Mouse (Mus musculus): ENCODE results near the gene Trappc5. TPM values are rescaled to one million over a fixed set of nuclear protein-coding genes. Genes with fewer than 3 reads are reported as not detected.

Trappc5 gene
- total and polyA plus RNA-seq, 3 experiments: 15.5 to 22.3 (median 20.2) TPM

DNA sequence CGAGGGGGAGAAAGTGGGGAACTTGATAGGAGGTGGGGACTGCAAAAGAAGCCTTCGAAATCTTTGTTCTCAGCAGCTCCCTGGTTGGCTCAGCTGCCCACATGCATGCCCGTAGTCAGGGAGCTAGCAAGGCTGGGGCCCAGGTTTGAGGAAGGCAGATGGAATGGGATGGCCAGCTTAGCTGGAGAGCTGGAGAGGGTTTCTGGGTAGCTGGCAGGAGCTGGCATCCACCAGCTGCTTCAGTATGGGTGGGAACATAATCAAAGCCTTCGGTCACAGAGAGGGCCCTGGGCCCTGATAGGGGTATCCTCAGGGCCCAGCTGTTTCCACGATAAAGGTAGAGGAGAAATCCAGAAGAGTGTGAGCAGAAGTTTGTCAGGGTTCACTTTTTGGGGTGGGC is 6.3 kb downstream of the Trappc5 start:
- Histone ChIP-seq H3K9me3 (replicated peaks) (no peaks in the 10 kb centered on the region), H3K27me3 (ENCODE audit: insufficient read depth, low read length) (no peaks in the 10 kb centered on the region), H3K4me3 (ENCODE audit: low read depth, low read length) (no peak overlapping the region), H3K4me1 (ENCODE audit: insufficient read depth, low read depth, low read length) (peaks cover 24% of the 10 kb centered on the region), H3K36me3 (replicated peaks) (peaks cover 56% of the 10 kb centered on the region)
- DNase-seq (ENCODE audit: low spot score) (no peak), ATAC-seq (ENCODE audit: extremely low read depth, insufficient number of reproducible peaks, low FRiP score, poor library complexity, severe bottlenecking) (no peak)
- TF ChIP-seq GATA1 (IDR thresholded peaks at IDR 0.05; ENCODE audit: borderline replicate concordance, low read length): no peak
- TF ChIP-seq POLR2AphosphoS5 (IDR thresholded peaks at IDR 0.05; ENCODE audit: insufficient replicate concordance, low read depth, low read length): no peak
- TF ChIP-seq GATA2 (IDR thresholded peaks at IDR 0.05; ENCODE audit: borderline replicate concordance, low read depth, low read length): no peak
- TF ChIP-seq CTCF (IDR thresholded peaks at IDR 0.05; ENCODE audit: low read depth, low read length): no peak
- no peak for TF ChIP-seq TAL1 (conservative IDR thresholded peaks at IDR 0.05; ENCODE audit: low read depth, low read length)

DNA sequence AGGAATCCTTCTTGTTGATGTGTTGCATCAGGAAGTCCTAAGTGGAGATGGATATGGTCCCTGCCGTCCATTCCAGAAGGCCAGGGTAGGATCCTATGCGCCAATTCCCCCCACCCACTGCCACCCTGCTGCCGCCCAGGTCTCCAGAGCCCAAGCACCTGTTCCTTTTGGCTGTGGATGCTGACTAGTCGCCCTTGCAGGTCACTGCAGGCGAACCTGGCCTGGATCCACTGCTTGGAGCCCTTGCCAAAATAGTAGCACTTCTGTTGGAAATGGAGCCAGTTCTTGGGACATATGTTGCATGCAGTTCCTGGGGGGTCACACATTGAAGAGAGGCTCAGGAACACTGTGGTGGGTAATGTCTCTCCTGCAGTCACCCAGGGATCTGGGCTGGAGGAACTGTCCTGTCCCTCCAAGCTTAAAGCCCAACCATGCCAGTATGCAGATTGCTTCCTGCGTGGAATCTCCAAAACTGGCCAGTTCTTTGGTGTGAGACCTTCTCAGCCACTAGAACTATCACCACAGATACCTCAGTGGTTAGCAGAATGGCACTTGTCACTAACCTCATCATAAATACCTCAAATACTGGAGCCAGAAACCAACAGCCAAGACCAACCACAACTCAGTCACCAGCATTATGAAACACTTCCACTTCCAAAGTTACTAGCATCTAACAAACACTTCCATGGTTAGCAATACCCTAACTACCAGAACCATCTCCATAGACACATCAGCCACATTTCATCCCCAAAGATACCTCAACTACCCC is 7.5 kb downstream of the Trappc5 start:
- ATAC-seq (ENCODE audit: extremely low read depth, insufficient number of reproducible peaks, low FRiP score, poor library complexity, severe bottlenecking) (no peak), DNase-seq (ENCODE audit: low spot score) (no peak)
- no peak overlapping the region for H3K4me3 ChIP-seq (ENCODE audit: low read depth, low read length)
- peaks cover 17% of the 10 kb centered on the region for H3K4me1 ChIP-seq (ENCODE audit: insufficient read depth, low read depth, low read length)
- H3K36me3 ChIP-seq (replicated peaks): peaks cover 51% of the 10 kb centered on the region
- H3K9me3 ChIP-seq (replicated peaks): no peaks in the 10 kb centered on the region
- no peak for TF ChIP-seq GATA2 (IDR thresholded peaks at IDR 0.05; ENCODE audit: borderline replicate concordance, low read depth, low read length)
- TF ChIP-seq CTCF (IDR thresholded peaks at IDR 0.05; ENCODE audit: low read depth, low read length): no peak
- TF ChIP-seq GATA1 (IDR thresholded peaks at IDR 0.05; ENCODE audit: borderline replicate concordance, low read length): no peak
- TF ChIP-seq POLR2AphosphoS5 (IDR thresholded peaks at IDR 0.05; ENCODE audit: insufficient replicate concordance, low read depth, low read length): no peak
- no peak for TF ChIP-seq TAL1 (conservative IDR thresholded peaks at IDR 0.05; ENCODE audit: low read depth, low read length)
- H3K27me3 ChIP-seq (ENCODE audit: insufficient read depth, low read length): peaks cover 4% of the 10 kb centered on the region; the same call in 1 of the 2 replicates

DNA sequence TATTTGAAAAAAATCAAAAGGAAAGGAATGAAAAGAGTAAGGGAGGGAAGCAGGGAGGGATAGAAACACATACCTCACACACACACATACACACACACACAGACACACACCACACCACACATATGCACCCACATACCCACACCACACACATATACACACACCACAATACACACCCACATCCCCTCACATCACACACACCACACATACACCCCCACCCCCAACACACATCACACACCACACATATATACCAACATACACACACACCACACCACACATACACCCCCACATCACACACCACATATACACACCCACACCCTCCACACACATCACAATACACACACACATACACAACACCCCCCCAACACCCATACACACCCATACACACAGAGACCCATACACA is 8.4 kb downstream of the Trappc5 start:
- no peak overlapping the region for H3K4me3 ChIP-seq (ENCODE audit: low read depth, low read length)
- peaks cover 7% of the 10 kb centered on the region for H3K4me1 ChIP-seq (ENCODE audit: insufficient read depth, low read depth, low read length)
- H3K36me3 ChIP-seq (replicated peaks): peaks cover 42% of the 10 kb centered on the region
- ATAC-seq (ENCODE audit: extremely low read depth, insufficient number of reproducible peaks, low FRiP score, poor library complexity, severe bottlenecking): no peak
- no peak for DNase-seq (ENCODE audit: low spot score)
- no peaks in the 10 kb centered on the region for H3K9me3 ChIP-seq (replicated peaks)
- TF ChIP-seq GATA1 (IDR thresholded peaks at IDR 0.05; ENCODE audit: borderline replicate concordance, low read length) (no peak), TAL1 (conservative IDR thresholded peaks at IDR 0.05; ENCODE audit: low read depth, low read length) (no peak), POLR2AphosphoS5 (IDR thresholded peaks at IDR 0.05; ENCODE audit: insufficient replicate concordance, low read depth, low read length) (no peak), GATA2 (IDR thresholded peaks at IDR 0.05; ENCODE audit: borderline replicate concordance, low read depth, low read length) (no peak), CTCF (IDR thresholded peaks at IDR 0.05; ENCODE audit: low read depth, low read length) (no peak)
- peaks cover 4% of the 10 kb centered on the region; the same call in 1 of the 2 replicates for H3K27me3 ChIP-seq (ENCODE audit: insufficient read depth, low read length)

DNA sequence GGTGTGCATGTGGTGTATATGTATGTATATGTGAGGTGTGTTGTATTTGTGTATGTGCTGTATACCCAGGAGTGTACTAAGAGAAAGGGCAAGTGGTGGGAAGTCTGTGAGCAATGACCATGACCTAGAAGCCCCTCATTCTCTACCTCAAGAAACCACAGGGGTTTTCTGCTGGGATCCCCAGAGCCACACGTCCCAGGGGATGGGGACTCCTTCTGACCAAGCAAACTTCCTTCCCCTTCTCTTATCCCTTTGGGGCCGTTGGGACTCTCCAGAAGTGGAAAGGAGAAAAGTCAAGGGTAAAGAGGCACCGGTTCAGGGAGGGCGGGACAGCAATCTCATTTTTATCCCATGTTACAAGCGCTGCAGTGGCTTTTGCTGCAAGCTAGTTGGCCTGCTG is 9.3 kb downstream of the Trappc5 start:
- no peaks in the 10 kb centered on the region for H3K4me1 ChIP-seq (ENCODE audit: insufficient read depth, low read depth, low read length)
- H3K27me3 ChIP-seq (ENCODE audit: insufficient read depth, low read length): peaks cover 8% of the 10 kb centered on the region; the same call in 1 of the 2 replicates
- DNase-seq (ENCODE audit: low spot score) (no peak), ATAC-seq (ENCODE audit: extremely low read depth, insufficient number of reproducible peaks, low FRiP score, poor library complexity, severe bottlenecking) (no peak)
- no peaks in the 10 kb centered on the region for H3K9me3 ChIP-seq (replicated peaks)
- peaks cover 33% of the 10 kb centered on the region for H3K36me3 ChIP-seq (replicated peaks)
- TF ChIP-seq POLR2AphosphoS5 (IDR thresholded peaks at IDR 0.05; ENCODE audit: insufficient replicate concordance, low read depth, low read length) (no peak), TAL1 (conservative IDR thresholded peaks at IDR 0.05; ENCODE audit: low read depth, low read length) (no peak), GATA2 (IDR thresholded peaks at IDR 0.05; ENCODE audit: borderline replicate concordance, low read depth, low read length) (no peak), GATA1 (IDR thresholded peaks at IDR 0.05; ENCODE audit: borderline replicate concordance, low read length) (no peak)
- H3K4me3 ChIP-seq (ENCODE audit: low read depth, low read length): no peak overlapping the region

DNA sequence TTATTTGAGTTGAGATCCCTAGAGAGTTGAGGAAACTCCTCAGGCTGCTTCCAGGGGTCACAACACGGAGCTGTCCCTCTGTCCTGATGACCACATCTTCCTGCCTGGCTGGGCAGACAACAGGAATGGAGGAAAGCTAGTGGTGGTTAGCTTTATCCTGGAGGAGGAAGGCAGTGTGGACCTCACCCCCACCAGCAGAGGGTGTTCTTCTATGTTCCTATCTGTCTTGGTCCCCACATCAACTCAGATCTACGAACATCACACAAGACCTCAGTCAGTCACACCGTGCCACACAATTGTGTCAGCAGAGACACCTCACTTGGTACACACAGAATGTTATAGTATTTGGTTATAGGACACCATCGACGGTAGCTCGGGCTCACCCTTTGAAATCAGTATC is 11.4 kb downstream of the Trappc5 start:
- peaks cover 12% of the 10 kb centered on the region for H3K36me3 ChIP-seq (replicated peaks)
- H3K4me3 ChIP-seq (ENCODE audit: low read depth, low read length): no peak overlapping the region
- ATAC-seq (ENCODE audit: extremely low read depth, insufficient number of reproducible peaks, low FRiP score, poor library complexity, severe bottlenecking): no peak
- TF ChIP-seq CTCF (IDR thresholded peaks at IDR 0.05; ENCODE audit: low read depth, low read length): no peak
- no peak for TF ChIP-seq GATA2 (IDR thresholded peaks at IDR 0.05; ENCODE audit: borderline replicate concordance, low read depth, low read length)
- no peak for TF ChIP-seq GATA1 (IDR thresholded peaks at IDR 0.05; ENCODE audit: borderline replicate concordance, low read length)
- TF ChIP-seq POLR2AphosphoS5 (IDR thresholded peaks at IDR 0.05; ENCODE audit: insufficient replicate concordance, low read depth, low read length): no peak
- TF ChIP-seq TAL1 (conservative IDR thresholded peaks at IDR 0.05; ENCODE audit: low read depth, low read length): no peak
- H3K4me1 ChIP-seq (ENCODE audit: insufficient read depth, low read depth, low read length): no peaks in the 10 kb centered on the region
- peaks cover 8% of the 10 kb centered on the region; the same call in 1 of the 2 replicates for H3K27me3 ChIP-seq (ENCODE audit: insufficient read depth, low read length)
- no peak for DNase-seq (ENCODE audit: low spot score)
- H3K9me3 ChIP-seq (replicated peaks): no peaks in the 10 kb centered on the region

DNA sequence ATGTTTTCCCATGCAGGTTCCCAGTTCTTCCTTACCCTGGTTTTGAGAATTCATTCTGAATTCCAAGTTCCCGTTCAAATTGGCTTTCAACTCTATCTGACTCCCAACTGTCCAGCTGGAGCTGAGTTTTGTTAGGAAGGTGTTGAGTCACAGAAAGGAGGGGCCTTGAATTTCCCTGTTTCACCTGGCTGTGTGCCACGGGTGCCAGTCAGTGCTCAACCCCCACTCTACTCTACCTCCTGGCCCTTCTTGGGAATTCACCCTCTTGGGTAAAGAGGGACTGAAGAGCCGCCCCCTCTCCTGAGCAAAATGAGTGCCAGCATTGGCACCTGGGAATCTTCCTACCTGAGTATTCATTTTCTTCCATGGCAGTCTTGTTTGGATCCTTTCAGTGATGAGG is 14.7 kb downstream of the Trappc5 start:
- TF ChIP-seq TAL1 (conservative IDR thresholded peaks at IDR 0.05; ENCODE audit: low read depth, low read length) (no peak), CTCF (IDR thresholded peaks at IDR 0.05; ENCODE audit: low read depth, low read length) (no peak), GATA1 (IDR thresholded peaks at IDR 0.05; ENCODE audit: borderline replicate concordance, low read length) (no peak), POLR2AphosphoS5 (IDR thresholded peaks at IDR 0.05; ENCODE audit: insufficient replicate concordance, low read depth, low read length) (no peak), GATA2 (IDR thresholded peaks at IDR 0.05; ENCODE audit: borderline replicate concordance, low read depth, low read length) (no peak)
- Histone ChIP-seq H3K36me3 (replicated peaks) (no peaks in the 10 kb centered on the region), H3K9me3 (replicated peaks) (no peaks in the 10 kb centered on the region), H3K27me3 (ENCODE audit: insufficient read depth, low read length) (peaks cover 8% of the 10 kb centered on the region; the same call in 1 of the 2 replicates), H3K4me3 (ENCODE audit: low read depth, low read length) (no peak overlapping the region), H3K4me1 (ENCODE audit: insufficient read depth, low read depth, low read length) (no peaks in the 10 kb centered on the region)
- ATAC-seq (ENCODE audit: extremely low read depth, insufficient number of reproducible peaks, low FRiP score, poor library complexity, severe bottlenecking) (no peak), DNase-seq (ENCODE audit: low spot score) (no peak)

Data from G1E (cell line).